Mouse (Mus musculus): ENCODE results near the gene Tenm3. TPM values are rescaled to one million over a fixed set of nuclear protein-coding genes. Genes with fewer than 3 reads are reported as not detected.

The Tenm3 gene
- polyA plus RNA-seq, 1 experiment from 2014 or later = 36.1 TPM

DNA sequence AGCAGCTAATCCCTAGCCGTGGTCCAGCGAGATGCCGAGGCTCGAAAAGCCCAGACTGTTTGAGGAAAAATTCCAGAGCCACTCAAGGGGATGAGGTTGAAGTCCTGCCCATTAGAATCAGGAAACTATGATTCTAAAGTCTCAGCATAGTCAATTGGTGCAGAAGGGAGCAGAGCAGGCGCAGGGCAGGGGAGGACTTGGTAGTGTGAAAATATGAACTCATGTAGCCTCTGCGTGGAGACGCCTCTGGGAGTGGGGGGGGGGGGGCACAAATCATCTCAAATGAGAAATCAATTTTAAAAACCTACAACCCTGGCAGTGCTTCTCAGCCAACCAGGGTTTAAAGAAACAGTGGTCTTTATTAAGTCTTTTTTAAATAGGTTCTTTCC is 392.5 kb downstream of the Tenm3 start:
- H3K27ac ChIP-seq (ENCODE audit: low read depth, low read length) = no peak overlapping the region
- no peak overlapping the region for H3K4me3 ChIP-seq (ENCODE audit: low read depth, low read length)
- no peaks in the 10 kb centered on the region for H3K27me3 ChIP-seq (ENCODE audit: control insufficient read depth, insufficient read depth, low read length)
- H3K9ac ChIP-seq (ENCODE audit: low read length) = no peak overlapping the region
- 56% methylated on average over 7 of the region's 7 CpGs for WGBS
- H3K9me3 ChIP-seq (ENCODE audit: control insufficient read depth, low read length) = no peaks in the 10 kb centered on the region
- ATAC-seq (ENCODE audit: insufficient read depth, low FRiP score, low TSS enrichment) (no peak), DNase-seq (ENCODE audit: low spot score) (no peak)
- H3K4me2 ChIP-seq (ENCODE audit: low read depth) = no peak overlapping the region
- peaks cover 13% of the 10 kb centered on the region for H3K4me1 ChIP-seq (ENCODE audit: control insufficient read depth, insufficient read depth, low read length)
- H3K36me3 ChIP-seq (ENCODE audit: control insufficient read depth, insufficient read depth, low read length) = no peaks in the 10 kb centered on the region

DNA sequence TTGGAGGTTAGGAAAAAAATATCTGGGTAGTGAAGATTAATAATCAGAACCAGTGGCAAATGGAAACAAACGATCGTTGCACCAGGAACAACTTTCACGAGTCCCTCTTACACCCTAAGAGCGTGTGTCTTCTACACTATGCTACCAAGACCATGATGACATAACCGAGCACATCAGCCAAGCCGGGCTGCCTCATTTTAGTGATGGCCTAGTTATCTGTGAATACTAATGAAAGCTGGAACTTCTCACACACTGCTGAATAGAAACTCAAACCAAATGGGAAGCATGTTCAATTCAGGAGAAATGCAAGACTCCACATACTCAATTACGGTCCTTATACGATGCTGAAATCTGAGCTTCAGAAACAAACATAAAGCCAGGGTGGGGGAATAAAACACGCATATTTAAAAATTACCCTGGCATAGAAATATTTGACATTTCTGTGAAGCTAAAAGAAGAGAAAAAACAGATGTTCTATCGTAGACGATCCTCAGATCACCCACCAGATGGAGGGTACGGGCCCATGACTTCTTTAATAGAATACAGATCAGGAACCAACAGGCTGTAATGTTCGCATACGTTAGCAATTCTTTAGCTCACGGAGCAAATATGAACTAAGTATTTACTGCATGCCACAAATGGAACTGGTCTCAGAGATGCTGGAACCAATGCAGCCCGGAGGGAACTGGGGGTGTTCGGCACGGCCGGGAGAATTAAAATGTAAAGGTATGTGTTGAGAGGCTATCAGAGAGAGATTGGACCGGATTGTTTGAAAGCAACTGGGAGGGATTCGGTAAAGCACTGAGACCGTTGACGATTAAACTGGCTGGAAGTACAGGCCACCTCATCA is 393.1 kb downstream of the Tenm3 start:
- no peak for ATAC-seq (ENCODE audit: insufficient read depth, low FRiP score, low TSS enrichment)
- no peak overlapping the region for H3K4me2 ChIP-seq (ENCODE audit: low read depth)

DNA sequence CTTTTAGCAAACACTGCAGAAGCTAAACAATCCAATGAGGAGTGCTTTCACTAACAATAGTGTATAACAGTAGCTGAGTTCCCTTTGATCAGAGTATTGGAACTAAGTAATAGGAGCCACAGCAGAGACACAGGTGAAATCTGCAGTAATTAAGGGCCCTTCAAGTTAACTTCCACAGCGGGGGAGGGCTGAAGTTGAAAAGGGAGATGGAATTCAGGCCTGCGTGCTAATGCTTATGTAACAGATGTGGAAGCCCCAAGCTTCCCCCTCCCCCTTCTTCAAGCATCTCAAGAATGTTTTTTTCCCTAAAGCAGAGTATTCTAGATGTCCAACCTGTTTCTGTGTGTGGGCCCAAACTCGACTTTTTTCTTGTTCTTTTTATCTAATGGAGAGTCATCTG is 394.1 kb downstream of the Tenm3 start:
- Histone ChIP-seq H3K4me1 (ENCODE audit: control insufficient read depth, insufficient read depth, low read length) (peaks cover 9% of the 10 kb centered on the region), H3K27ac (ENCODE audit: low read depth, low read length) (no peak overlapping the region), H3K27me3 (ENCODE audit: control insufficient read depth, insufficient read depth, low read length) (no peaks in the 10 kb centered on the region), H3K4me2 (ENCODE audit: low read depth) (no peak overlapping the region), H3K9me3 (ENCODE audit: control insufficient read depth, low read length) (no peaks in the 10 kb centered on the region), H3K9ac (ENCODE audit: low read length) (no peak overlapping the region), H3K36me3 (ENCODE audit: control insufficient read depth, insufficient read depth, low read length) (no peaks in the 10 kb centered on the region), H3K4me3 (ENCODE audit: low read depth, low read length) (no peak overlapping the region)
- WGBS = 5% methylated on average over 3 of the region's 3 CpGs
- no peak for DNase-seq (ENCODE audit: low spot score)
- no peak for ATAC-seq (ENCODE audit: insufficient read depth, low FRiP score, low TSS enrichment)

More for the DNA sequence above, 393.1 kb downstream of the Tenm3 start:
- Histone ChIP-seq H3K4me1 (ENCODE audit: control insufficient read depth, insufficient read depth, low read length) (peaks cover 9% of the 10 kb centered on the region), H3K27me3 (ENCODE audit: control insufficient read depth, insufficient read depth, low read length) (no peaks in the 10 kb centered on the region), H3K9ac (ENCODE audit: low read length) (no peak overlapping the region), H3K36me3 (ENCODE audit: control insufficient read depth, insufficient read depth, low read length) (no peaks in the 10 kb centered on the region), H3K9me3 (ENCODE audit: control insufficient read depth, low read length) (no peaks in the 10 kb centered on the region), H3K4me3 (ENCODE audit: low read depth, low read length) (no peak overlapping the region), H3K27ac (ENCODE audit: low read depth, low read length) (no peak overlapping the region)
- 75% methylated on average over 23 of the region's 23 CpGs for WGBS
- DNase-seq (ENCODE audit: low spot score) = no peak

DNA sequence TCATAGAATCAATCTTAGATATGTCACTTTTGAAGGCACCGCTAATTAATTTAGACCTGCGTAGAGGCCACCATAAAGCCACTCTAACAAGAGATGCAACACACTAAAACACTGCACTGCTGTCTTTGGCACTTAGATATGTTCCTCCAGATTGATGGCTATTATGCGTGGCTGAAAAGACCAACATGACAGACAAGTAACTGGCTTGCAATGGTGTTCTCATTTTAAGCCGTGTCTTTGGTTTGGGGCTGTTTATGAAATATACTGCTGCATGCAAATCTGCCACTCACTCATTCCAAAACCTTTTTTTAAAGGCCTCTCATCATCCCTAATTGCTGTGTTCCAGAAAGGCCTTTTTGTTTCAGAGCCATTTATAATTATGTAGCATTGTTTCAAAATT is 398.1 kb downstream of the Tenm3 start:
- Histone ChIP-seq H3K9ac (ENCODE audit: low read length) (no peak overlapping the region), H3K9me3 (ENCODE audit: control insufficient read depth, low read length) (no peaks in the 10 kb centered on the region), H3K36me3 (ENCODE audit: control insufficient read depth, insufficient read depth, low read length) (no peaks in the 10 kb centered on the region), H3K27me3 (ENCODE audit: control insufficient read depth, insufficient read depth, low read length) (no peaks in the 10 kb centered on the region), H3K27ac (ENCODE audit: low read depth, low read length) (no peak overlapping the region), H3K4me3 (ENCODE audit: low read depth, low read length) (no peak overlapping the region), H3K4me1 (ENCODE audit: control insufficient read depth, insufficient read depth, low read length) (peaks cover 7% of the 10 kb centered on the region; the same call in 1 of the 2 replicates), H3K4me2 (ENCODE audit: low read depth) (no peak overlapping the region)
- DNase-seq (ENCODE audit: low spot score) (no peak), ATAC-seq (ENCODE audit: insufficient read depth, low FRiP score, low TSS enrichment) (no peak)
- WGBS = 95% methylated on average over 4 of the region's 4 CpGs

DNA sequence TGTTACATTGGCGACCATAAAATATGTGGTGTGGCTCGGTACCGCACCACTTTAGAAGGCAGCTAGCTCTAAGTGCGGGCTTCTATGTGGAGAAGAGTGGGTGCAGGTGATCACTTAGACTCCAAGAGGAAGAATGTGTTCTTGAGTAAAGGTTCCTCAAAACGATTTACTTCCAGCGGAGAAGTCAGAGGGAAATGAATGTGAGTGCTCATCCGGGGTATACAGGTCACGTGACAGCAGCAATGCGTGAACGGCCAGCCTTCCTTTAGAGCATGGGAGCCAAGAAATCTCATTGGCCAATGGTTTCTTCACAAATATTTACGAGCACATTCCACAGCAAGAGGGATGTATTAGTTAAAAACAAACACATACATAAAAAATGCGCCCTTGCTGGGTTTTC is 404.3 kb downstream of the Tenm3 start:
- WGBS = 78% methylated on average over 12 of the region's 12 CpGs
- no peak overlapping the region for H3K27ac ChIP-seq (ENCODE audit: low read depth, low read length)
- ATAC-seq (ENCODE audit: insufficient read depth, low FRiP score, low TSS enrichment) (no peak), DNase-seq (ENCODE audit: low spot score) (no peak)
- no peaks in the 10 kb centered on the region for H3K9me3 ChIP-seq (ENCODE audit: control insufficient read depth, low read length)
- H3K36me3 ChIP-seq (ENCODE audit: control insufficient read depth, insufficient read depth, low read length) = no peaks in the 10 kb centered on the region
- peaks cover 4% of the 10 kb centered on the region; the same call in 1 of the 2 replicates for H3K4me1 ChIP-seq (ENCODE audit: control insufficient read depth, insufficient read depth, low read length)
- no peak overlapping the region for H3K4me3 ChIP-seq (ENCODE audit: low read depth, low read length)
- no peak overlapping the region for H3K9ac ChIP-seq (ENCODE audit: low read length)
- no peaks in the 10 kb centered on the region for H3K27me3 ChIP-seq (ENCODE audit: control insufficient read depth, insufficient read depth, low read length)
- no peak overlapping the region for H3K4me2 ChIP-seq (ENCODE audit: low read depth)

DNA sequence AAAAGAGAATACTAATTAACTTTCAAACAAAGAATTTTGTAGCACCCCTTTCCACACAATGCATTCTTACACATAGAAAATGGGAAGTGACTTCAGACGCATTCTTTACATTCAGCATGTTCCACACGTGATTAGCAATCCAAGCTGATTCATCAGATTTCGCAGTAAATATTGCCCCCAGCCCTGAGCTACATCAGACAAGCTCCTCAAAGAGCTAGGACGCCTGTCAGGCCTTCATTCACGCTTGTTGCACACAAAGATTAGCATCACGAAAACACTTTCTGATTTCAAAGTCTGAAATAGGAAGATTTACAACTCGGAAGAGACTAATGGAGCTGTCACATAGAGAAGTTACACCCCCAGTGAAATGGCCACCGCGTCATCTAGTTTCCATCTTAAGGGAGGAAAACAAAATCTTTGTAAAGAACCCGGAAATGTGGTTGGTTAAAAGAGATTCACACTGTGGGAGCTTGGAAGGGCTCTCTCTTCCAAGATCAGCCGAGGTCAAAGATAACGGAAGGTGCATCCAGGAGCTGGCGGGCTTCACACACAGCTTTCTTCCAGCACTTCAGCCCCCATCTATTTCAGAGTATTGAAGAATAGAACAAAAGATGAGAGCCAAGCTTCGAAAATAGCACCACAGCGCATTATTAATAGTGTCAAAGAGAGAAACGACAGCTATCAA is 406.1 kb downstream of the Tenm3 start:
- Histone ChIP-seq H3K36me3 (ENCODE audit: control insufficient read depth, insufficient read depth, low read length) (no peaks in the 10 kb centered on the region), H3K27ac (ENCODE audit: low read depth, low read length) (no peak overlapping the region), H3K4me3 (ENCODE audit: low read depth, low read length) (no peak overlapping the region), H3K27me3 (ENCODE audit: control insufficient read depth, insufficient read depth, low read length) (no peaks in the 10 kb centered on the region), H3K9me3 (ENCODE audit: control insufficient read depth, low read length) (no peaks in the 10 kb centered on the region), H3K4me2 (ENCODE audit: low read depth) (no peak overlapping the region), H3K9ac (ENCODE audit: low read length) (no peak overlapping the region), H3K4me1 (ENCODE audit: control insufficient read depth, insufficient read depth, low read length) (peaks cover 4% of the 10 kb centered on the region; the same call in 1 of the 2 replicates)
- 46% methylated on average over 16 of the region's 16 CpGs for WGBS
- no peak for ATAC-seq (ENCODE audit: insufficient read depth, low FRiP score, low TSS enrichment)
- no peak for DNase-seq (ENCODE audit: low spot score)

DNA sequence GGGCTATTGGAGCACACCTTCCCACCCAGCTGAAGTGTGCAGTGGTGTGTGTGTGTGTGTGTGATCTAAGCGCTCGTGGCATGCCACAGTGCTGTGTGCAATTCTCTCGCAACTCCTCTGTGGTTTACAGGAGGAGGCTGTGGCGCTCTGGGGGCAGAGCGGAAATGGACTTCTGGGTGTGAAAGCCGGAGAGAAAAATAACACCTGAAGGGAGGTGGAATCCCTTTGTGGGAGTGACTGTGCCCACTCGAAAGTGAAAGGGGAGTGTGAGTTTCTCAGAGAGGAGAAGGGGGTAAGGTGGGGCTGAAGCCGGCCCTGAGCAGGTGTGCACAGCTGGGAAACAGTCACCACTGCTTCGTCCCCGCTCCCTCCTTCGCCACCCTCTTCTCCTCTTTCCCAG is 418.6 kb downstream of the Tenm3 start:
- DNase-seq (ENCODE audit: low spot score) (no peak), ATAC-seq (ENCODE audit: insufficient read depth, low FRiP score, low TSS enrichment) (no peak)
- Histone ChIP-seq H3K9ac (ENCODE audit: low read length) (no peak overlapping the region), H3K9me3 (ENCODE audit: control insufficient read depth, low read length) (no peaks in the 10 kb centered on the region), H3K27me3 (ENCODE audit: control insufficient read depth, insufficient read depth, low read length) (no peaks in the 10 kb centered on the region), H3K27ac (ENCODE audit: low read depth, low read length) (no peak overlapping the region), H3K4me3 (ENCODE audit: low read depth, low read length) (no peak overlapping the region), H3K4me2 (ENCODE audit: low read depth) (no peak overlapping the region), H3K4me1 (ENCODE audit: control insufficient read depth, insufficient read depth, low read length) (no peaks in the 10 kb centered on the region), H3K36me3 (ENCODE audit: control insufficient read depth, insufficient read depth, low read length) (no peaks in the 10 kb centered on the region)
- WGBS = 73% methylated on average over 11 of the region's 11 CpGs

DNA sequence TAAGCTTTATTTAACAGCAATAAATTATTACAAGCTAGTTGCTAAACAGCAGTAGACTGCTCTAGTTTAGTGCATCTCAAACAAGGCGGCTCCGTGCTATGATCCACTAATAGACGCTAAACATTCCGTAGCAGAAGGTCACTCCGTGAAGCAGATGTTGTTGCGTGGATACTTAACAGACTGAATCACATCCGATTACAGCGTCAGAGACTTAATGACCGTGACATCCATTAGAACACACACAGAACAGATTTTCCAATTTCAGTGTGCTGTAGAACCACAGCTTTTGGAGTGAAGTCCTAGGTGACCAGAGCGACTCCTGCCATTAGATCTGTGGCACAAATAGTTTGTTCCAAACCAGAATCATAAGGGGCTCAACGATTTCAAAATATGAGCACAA is 426.0 kb downstream of the Tenm3 start:
- H3K4me2 ChIP-seq (ENCODE audit: low read depth) = no peak overlapping the region

DNA sequence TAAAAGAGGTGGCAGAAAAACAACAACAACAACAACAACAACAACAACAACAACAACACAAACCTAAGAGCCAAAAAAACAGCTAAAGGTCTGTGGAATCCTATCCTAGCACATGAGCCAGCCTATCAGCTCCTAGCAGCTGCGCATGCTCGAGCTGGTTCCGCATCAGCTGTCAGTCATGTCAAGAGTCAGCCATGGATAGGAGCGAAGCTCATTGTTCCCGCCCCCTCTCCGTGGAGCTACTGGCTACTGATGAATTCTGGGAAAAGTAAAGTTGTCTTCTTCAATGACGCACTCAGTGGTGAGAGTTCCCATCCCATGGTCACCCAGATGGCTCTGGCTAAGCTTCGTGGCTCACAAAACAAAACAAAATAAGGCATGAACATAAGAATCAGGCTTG is 432.8 kb downstream of the Tenm3 start:
- H3K9ac ChIP-seq (ENCODE audit: low read length) = no peak overlapping the region
- ATAC-seq (ENCODE audit: insufficient read depth, low FRiP score, low TSS enrichment) (no peak), DNase-seq (ENCODE audit: low spot score) (no peak)
- no peak overlapping the region for H3K4me2 ChIP-seq (ENCODE audit: low read depth)
- 95% methylated on average over 8 of the region's 8 CpGs for WGBS
- no peaks in the 10 kb centered on the region for H3K27me3 ChIP-seq (ENCODE audit: control insufficient read depth, insufficient read depth, low read length)
- H3K36me3 ChIP-seq (ENCODE audit: control insufficient read depth, insufficient read depth, low read length) = no peaks in the 10 kb centered on the region
- no peak overlapping the region for H3K27ac ChIP-seq (ENCODE audit: low read depth, low read length)
- 0 out of 2 replicates have a peak, but pooled peaks cover 6% of the 10 kb centered on the region for H3K9me3 ChIP-seq (ENCODE audit: control insufficient read depth, low read length)
- no peak overlapping the region for H3K4me3 ChIP-seq (ENCODE audit: low read depth, low read length)
- no peaks in the 10 kb centered on the region for H3K4me1 ChIP-seq (ENCODE audit: control insufficient read depth, insufficient read depth, low read length)

More for the DNA sequence above, 426.0 kb downstream of the Tenm3 start:
- H3K4me1 ChIP-seq (ENCODE audit: control insufficient read depth, insufficient read depth, low read length) = no peaks in the 10 kb centered on the region
- no peak overlapping the region for H3K27ac ChIP-seq (ENCODE audit: low read depth, low read length)
- WGBS = 47% methylated on average over 11 of the region's 11 CpGs
- DNase-seq (ENCODE audit: low spot score) (peak; percentile 24), ATAC-seq (ENCODE audit: insufficient read depth, low FRiP score, low TSS enrichment) (peak; percentile 61)
- H3K4me3 ChIP-seq (ENCODE audit: low read depth, low read length) = no peak overlapping the region
- no peaks in the 10 kb centered on the region for H3K9me3 ChIP-seq (ENCODE audit: control insufficient read depth, low read length)
- H3K36me3 ChIP-seq (ENCODE audit: control insufficient read depth, insufficient read depth, low read length) = no peaks in the 10 kb centered on the region
- no peaks in the 10 kb centered on the region for H3K27me3 ChIP-seq (ENCODE audit: control insufficient read depth, insufficient read depth, low read length)
- H3K9ac ChIP-seq (ENCODE audit: low read length) = no peak overlapping the region
